Mouse (Mus musculus): ENCODE data around the gene Mprip.
"Not testable (repeated sequence)": the region's sequence is repeated elsewhere in the genome, so short reads cannot be mapped to it uniquely, and the experiment has no call there.

Mprip gene

GRCm38 (mm10) chr11:59656016-59656415, 5.1 kb upstream of the Mprip start:
- no peak for DNase-seq

- peak; percentile 36 for DNase-seq
Observed at GRCm38 (mm10) chr11:59661601-59662248, 620 bp downstream of the Mprip start.

DNA sequence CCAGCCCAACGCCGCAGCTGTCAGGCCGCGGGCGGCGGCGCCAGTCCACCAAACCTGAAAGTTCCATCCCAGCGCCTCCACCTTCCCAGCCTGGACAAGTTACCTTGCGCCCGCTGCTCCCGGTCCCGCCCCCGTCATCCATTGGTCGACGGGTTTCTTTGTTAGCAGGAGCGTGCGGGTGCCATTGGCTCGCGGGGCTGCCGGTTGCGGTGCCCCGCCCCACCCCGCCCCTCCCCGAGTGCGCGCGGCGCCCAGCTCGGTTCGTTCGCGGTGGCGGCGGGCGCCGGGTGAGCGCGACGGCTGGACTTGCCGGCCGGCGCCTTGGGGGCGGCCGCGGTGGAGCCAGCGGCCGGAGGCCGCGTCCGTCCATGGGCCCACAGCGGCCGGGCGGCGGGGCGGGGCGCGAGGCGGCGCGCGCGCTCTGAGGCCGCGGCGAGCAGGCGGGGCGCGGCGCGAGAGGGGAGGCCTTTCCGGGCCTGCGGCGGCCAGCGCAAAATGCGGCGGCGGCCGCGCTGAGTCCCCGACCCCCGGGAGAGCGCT, 1.2 kb downstream of the Mprip start:
- DNase-seq = peak; percentile 98

GRCm38 (mm10) chr11:59662877-59663775, 2.0 kb downstream of the Mprip start:
- peak; percentile 41 for DNase-seq

DNA sequence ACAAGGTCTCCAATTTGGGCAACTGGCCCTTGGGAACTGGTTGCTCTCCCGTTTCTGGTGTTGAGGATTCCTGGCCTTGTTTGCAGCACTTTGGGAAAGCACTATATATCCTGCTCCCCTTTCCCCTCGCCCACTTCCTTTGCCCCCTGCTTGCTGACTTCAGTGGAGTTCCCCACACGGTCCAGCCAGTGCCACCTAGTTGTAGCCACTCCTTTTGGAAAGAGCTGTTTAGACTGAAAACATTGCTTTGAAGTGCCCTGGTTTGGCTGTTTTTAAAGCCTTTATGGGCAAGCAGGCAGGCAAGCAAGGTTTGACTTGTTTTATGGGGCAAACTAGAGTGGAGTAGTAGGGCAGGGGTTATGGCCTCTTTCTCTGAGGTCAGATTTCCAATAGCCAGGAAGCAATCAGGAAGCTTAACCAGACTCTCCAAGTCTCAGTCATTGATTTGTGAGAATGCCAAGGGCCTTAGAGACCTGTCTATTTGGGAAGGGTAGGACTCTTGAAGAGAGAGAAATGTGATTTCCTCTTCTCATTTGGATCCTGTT, 2.7 kb downstream of the Mprip start:
- DNase-seq = peak; percentile 26

GRCm38 (mm10) chr11:59664818-59665217, 3.7 kb downstream of the Mprip start:
- peak; percentile 36 for DNase-seq

- DNase-seq = no peak
Observed at GRCm38 (mm10) chr11:59671049-59671693, 10.1 kb downstream of the Mprip start.

- DNase-seq = no peak
Observed at GRCm38 (mm10) chr11:59674013-59674412, 12.9 kb downstream of the Mprip start.

GRCm38 (mm10) chr11:59674746-59675145, 13.6 kb downstream of the Mprip start:
- DNase-seq = not testable (repeated sequence)

DNA sequence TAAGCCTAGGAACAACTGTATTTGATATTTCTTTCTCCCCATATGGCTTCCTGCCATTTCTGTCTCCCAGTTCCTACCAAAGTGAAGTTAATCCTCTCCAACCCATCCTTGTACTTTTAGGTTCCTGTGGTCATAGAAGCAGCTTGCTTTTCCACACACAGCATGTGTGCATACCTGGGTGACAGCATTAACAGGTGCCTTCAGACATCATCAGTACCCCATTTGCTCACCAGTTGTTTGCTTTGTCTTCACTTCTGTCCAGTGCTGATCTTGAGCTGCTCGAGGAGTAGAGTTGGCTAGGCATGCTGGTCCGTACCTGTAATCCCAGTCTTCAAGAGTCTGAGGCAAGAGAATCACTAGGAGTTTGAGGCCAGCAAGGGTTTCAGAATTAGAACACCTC, 16.7 kb downstream of the Mprip start:
- DNase-seq = no peak

DNA sequence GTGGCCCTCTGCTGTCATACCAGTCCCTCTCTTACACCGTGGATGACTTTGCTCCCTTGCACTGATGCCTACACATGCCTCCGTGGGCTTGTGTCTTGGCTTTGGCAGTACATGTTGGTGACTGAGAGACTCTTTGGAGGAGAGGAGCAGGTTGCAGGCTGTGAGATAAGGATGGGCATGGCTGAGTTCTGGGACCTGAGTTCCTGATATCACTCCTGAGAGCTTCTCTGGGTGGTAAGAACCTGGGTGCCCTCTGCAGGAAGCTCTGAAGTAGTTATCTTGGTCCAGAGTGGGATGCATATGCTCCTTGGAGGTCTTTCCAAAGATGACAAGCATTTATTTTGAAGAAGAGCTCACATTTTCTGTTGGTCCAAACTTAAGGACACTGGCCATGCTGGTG, 17.6 kb downstream of the Mprip start:
- DNase-seq = no peak

- no peak for DNase-seq
Observed at GRCm38 (mm10) chr11:59680111-59680510, 19.0 kb downstream of the Mprip start.

GRCm38 (mm10) chr11:59684956-59685355, 23.9 kb downstream of the Mprip start:
- no peak for DNase-seq

GRCm38 (mm10) chr11:59694533-59694932, 33.4 kb downstream of the Mprip start:
- no peak for DNase-seq

- DNase-seq = no peak
Observed at GRCm38 (mm10) chr11:59695550-59695949, 34.4 kb downstream of the Mprip start.

GRCm38 (mm10) chr11:59697572-59697971, 36.5 kb downstream of the Mprip start:
- DNase-seq = no peak

DNA sequence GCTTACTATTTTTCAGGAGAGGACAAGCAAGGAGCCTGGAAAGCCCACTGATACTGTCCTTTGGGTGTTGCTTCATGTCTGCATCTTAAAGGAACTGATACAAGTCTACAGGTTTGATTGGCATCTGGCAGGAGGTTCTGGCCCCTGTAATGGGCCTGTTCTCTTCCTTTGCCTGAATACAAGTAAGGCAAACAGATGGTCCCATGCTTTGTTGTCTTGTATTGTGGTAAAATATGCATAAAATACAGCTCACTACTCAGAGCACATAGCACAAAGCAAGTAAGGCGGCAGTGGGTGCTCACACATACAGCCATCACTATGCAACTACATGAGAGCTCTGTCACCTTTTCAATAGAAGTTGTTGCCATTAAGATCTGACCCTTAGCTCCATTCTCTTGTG, 39.7 kb downstream of the Mprip start:
- DNase-seq = no peak

DNA sequence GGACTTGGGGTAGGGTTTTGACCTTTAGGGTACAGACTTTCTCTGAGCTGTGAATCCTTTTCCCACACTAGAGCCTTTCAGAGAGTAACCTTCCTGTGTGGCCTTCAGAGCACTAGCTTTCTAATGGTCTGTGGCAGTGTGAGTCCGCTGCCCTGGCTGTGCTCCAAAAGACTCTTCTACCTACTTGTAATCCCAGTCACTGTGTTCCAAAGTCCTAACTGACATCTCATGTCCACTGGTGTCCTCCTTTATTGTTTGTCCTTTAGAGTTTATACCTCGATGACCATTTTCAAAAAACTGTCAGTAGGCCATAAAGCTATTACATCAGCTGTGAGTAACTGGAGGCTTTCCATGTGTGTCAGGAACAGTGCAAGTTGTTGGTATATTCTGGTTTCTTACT, 44.0 kb downstream of the Mprip start:
- DNase-seq = no peak

DNA sequence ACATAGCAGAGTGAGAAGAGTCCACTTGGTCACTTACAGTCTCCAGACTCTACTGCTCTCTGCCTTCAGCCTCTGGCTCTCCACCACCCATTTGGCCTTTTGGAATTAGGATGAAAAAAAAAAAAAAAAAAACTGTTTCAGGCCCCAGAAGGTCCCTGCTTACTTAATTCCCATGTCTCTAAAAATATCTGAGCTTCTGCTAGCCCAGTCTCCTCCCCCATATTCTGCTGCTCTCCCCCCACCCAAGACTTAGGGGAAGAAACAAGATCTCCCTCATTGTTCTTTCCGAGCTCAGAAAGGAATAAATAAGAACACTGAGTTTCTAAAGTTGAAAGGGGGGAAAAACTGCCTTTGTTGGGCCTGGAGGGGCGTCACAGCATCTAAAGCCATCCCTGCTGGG, 46.4 kb downstream of the Mprip start:
- DNase-seq = peak; percentile 28

DNA sequence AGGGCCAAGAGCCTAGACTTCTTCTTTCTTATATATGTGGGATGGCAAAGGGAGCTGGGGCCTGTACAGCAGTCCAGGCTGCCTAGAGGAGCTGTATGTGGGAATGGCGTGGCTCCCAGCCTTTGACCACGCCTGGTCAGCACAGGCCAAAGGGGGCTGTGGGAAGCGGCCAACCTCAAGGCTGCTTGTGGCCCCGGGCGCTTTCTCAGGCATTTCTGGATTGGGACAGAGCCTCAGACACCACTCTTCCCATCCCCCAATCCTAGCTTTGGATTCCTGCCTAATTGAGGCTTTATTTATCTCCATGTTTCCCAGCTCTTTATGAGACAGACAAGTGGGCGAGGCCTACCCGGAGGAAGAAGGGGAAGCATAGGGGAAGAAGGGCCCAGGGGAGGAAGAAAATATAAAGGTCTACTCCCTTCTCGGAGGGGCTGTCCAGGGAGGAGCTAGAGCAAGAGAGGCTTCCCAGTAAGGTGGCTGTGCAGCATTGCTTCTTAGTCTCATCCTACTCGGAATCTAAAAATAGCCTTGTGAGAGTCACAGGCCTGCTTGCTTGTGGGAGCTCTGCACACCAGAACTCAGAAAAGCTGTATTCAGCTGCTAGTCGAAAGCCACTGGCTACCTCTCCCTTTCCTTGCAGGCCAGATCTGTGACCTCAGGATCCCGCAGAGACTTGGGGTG, 47.0 kb downstream of the Mprip start:
- peak; percentile 62 for DNase-seq

DNA sequence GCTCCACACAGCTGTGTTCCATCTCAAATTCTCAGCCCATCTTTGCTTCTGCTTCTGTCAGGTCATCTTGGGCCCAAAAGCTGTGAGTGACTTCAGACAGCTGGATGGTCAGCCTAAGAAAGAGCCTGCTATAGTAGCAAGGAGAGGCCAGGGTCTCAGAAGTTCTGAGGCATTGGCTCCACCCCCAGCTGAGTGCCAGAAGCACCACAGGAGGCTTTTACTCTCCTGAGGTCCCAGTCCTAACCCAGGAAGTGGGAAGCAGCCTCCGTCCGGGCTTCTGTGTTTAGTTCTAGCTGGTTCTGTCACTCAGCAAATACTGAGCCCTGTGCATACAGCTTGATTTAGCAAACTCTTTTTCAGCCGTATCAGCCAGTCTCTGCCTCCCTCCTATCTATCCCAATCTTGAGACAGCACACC, 54.3 kb downstream of the Mprip start:
- no peak for DNase-seq

- no peak for DNase-seq
Observed at GRCm38 (mm10) chr11:59717801-59718291, 56.7 kb downstream of the Mprip start.

Data from embryo, embryonic 11 days (tissue).